Mouse (Mus musculus): ENCODE results near the gene Smarcad1. TPM values are rescaled to one million over a fixed set of nuclear protein-coding genes. Genes with fewer than 3 reads are reported as not detected.

Smarcad1 gene
- polyA plus RNA-seq, 1 experiment from 2014 or later: 109 TPM

- H3K4me2 ChIP-seq (replicated peaks): no peak overlapping the region
- whole genome bisulfite sequencing: 16% methylated on average over 2 of the region's 2 CpGs
- H3K4me1 ChIP-seq: no peaks in the 10 kb centered on the region
- peaks cover 2% of the 10 kb centered on the region; the same call in 1 of the 2 replicates for H3K36me3 ChIP-seq
- no peak overlapping the region for H3K4me3 ChIP-seq
- no peaks in the 10 kb centered on the region for H3K9me3 ChIP-seq
- no peaks in the 10 kb centered on the region for H3K27me3 ChIP-seq (replicated peaks)
- ATAC-seq (ENCODE audit: low FRiP score, low read depth): peak; percentile 37
- H3K9ac ChIP-seq: no peak overlapping the region
- no peak overlapping the region for H3K27ac ChIP-seq
These were observed 83.8 kb downstream of the Smarcad1 start for GRCm38 (mm10) chr6:65126074-65126726.

- Histone ChIP-seq H3K27me3 (replicated peaks) (no peaks in the 10 kb centered on the region), H3K36me3 (no peaks in the 10 kb centered on the region), H3K9me3 (no peaks in the 10 kb centered on the region), H3K4me1 (no peaks in the 10 kb centered on the region), H3K4me3 (no peak overlapping the region), H3K9ac (no peak overlapping the region), H3K4me2 (replicated peaks) (no peak overlapping the region), H3K27ac (no peak overlapping the region)
- ATAC-seq (ENCODE audit: low FRiP score, low read depth): no peak
- WGBS: 56% methylated on average over 6 of the region's 6 CpGs
These were observed 90.0 kb downstream of the Smarcad1 start for GRCm38 (mm10) chr6:65132376-65132775.

- 34% methylated on average over 2 of the region's 2 CpGs for WGBS
- Histone ChIP-seq H3K4me3 (no peak overlapping the region), H3K27me3 (replicated peaks) (no peaks in the 10 kb centered on the region), H3K9me3 (no peaks in the 10 kb centered on the region), H3K9ac (no peak overlapping the region), H3K4me1 (0 out of 2 replicates have a peak, but pooled peaks cover 4% of the 10 kb centered on the region), H3K36me3 (no peaks in the 10 kb centered on the region), H3K4me2 (replicated peaks) (no peak overlapping the region), H3K27ac (no peak overlapping the region)
- ATAC-seq (ENCODE audit: low FRiP score, low read depth): no peak
These were observed 95.4 kb downstream of the Smarcad1 start for GRCm38 (mm10) chr6:65137802-65138201.

- 88% methylated on average over 1 of the region's 1 CpGs for WGBS
These were observed 95.9 kb downstream of the Smarcad1 start for GRCm38 (mm10) chr6:65138243-65138642.

GRCm38 (mm10) chr6:65140082-65140749, 97.8 kb downstream of the Smarcad1 start:
- ATAC-seq (ENCODE audit: low FRiP score, low read depth): peak; percentile 65; the same call in 1 of the 2 replicates
- Histone ChIP-seq H3K9me3 (no peaks in the 10 kb centered on the region), H3K36me3 (no peaks in the 10 kb centered on the region), H3K9ac (no peak overlapping the region), H3K4me1 (peaks cover 11% of the 10 kb centered on the region), H3K27ac (no peak overlapping the region), H3K4me3 (no peak overlapping the region), H3K4me2 (replicated peaks) (no peak overlapping the region), H3K27me3 (replicated peaks) (no peaks in the 10 kb centered on the region)
- 47% methylated on average over 5 of the region's 5 CpGs for WGBS

More at GRCm38 (mm10) chr6:65138243-65138642, 95.9 kb downstream of the Smarcad1 start:
- Histone ChIP-seq H3K27ac (no peak overlapping the region), H3K4me1 (0 out of 2 replicates have a peak, but pooled peaks cover 4% of the 10 kb centered on the region), H3K27me3 (replicated peaks) (no peaks in the 10 kb centered on the region), H3K36me3 (no peaks in the 10 kb centered on the region), H3K9ac (no peak overlapping the region), H3K4me3 (no peak overlapping the region), H3K4me2 (replicated peaks) (no peak overlapping the region), H3K9me3 (no peaks in the 10 kb centered on the region)
- no peak for ATAC-seq (ENCODE audit: low FRiP score, low read depth)

- Histone ChIP-seq H3K27ac (no peak overlapping the region), H3K4me1 (peaks cover 11% of the 10 kb centered on the region), H3K9me3 (no peaks in the 10 kb centered on the region), H3K4me3 (no peak overlapping the region), H3K27me3 (replicated peaks) (no peaks in the 10 kb centered on the region), H3K36me3 (no peaks in the 10 kb centered on the region), H3K9ac (no peak overlapping the region), H3K4me2 (replicated peaks) (no peak overlapping the region)
- peak; percentile 19; the same call in 1 of the 2 replicates for ATAC-seq (ENCODE audit: low FRiP score, low read depth)
- WGBS: 50% methylated on average over 6 of the region's 6 CpGs
These were observed 98.4 kb downstream of the Smarcad1 start for GRCm38 (mm10) chr6:65140750-65141243.

- ATAC-seq (ENCODE audit: low FRiP score, low read depth): no peak
- no peak overlapping the region for H3K27ac ChIP-seq
- no peaks in the 10 kb centered on the region for H3K27me3 ChIP-seq (replicated peaks)
- 89% methylated on average over 1 of the region's 1 CpGs for WGBS
- H3K9me3 ChIP-seq: no peaks in the 10 kb centered on the region
- no peak overlapping the region for H3K4me3 ChIP-seq
- H3K4me1 ChIP-seq: peaks cover 11% of the 10 kb centered on the region
- H3K36me3 ChIP-seq: no peaks in the 10 kb centered on the region
- no peak overlapping the region for H3K9ac ChIP-seq
- no peak overlapping the region for H3K4me2 ChIP-seq (replicated peaks)
These were observed 99.9 kb downstream of the Smarcad1 start for GRCm38 (mm10) chr6:65142316-65142715.

GRCm38 (mm10) chr6:65144621-65145205, 102.3 kb downstream of the Smarcad1 start, which contains the start of gene Hpgds:
Hpgds (minus strand) TSS chr6:65144908.
- 27% methylated on average over 16 of the region's 16 CpGs for WGBS
- Histone ChIP-seq H3K27ac (no peak within 1 kb of the TSS), H3K36me3 (no peaks in the 10 kb centered on the region), H3K4me3 (no peak within 1 kb of the TSS), H3K9me3 (no peaks in the 10 kb centered on the region), H3K9ac (no peak within 1 kb of the TSS), H3K27me3 (replicated peaks) (no peaks in the 10 kb centered on the region), H3K4me2 (replicated peaks) (peak within 1 kb of the TSS; percentile 41), H3K4me1 (peaks cover 11% of the 10 kb centered on the region)
- ATAC-seq (ENCODE audit: low FRiP score, low read depth): peak; percentile 43

GRCm38 (mm10) chr6:65146363-65146762, 104.0 kb downstream of the Smarcad1 start:
- Histone ChIP-seq H3K9me3 (no peaks in the 10 kb centered on the region), H3K27me3 (replicated peaks) (no peaks in the 10 kb centered on the region), H3K36me3 (no peaks in the 10 kb centered on the region), H3K4me1 (peaks cover 7% of the 10 kb centered on the region), H3K4me3 (no peak overlapping the region), H3K9ac (no peak overlapping the region), H3K27ac (no peak overlapping the region), H3K4me2 (replicated peaks) (no peak overlapping the region)
- 92% methylated on average over 4 of the region's 4 CpGs for WGBS
- no peak for ATAC-seq (ENCODE audit: low FRiP score, low read depth)

GRCm38 (mm10) chr6:65150703-65151102, 108.3 kb downstream of the Smarcad1 start:
- WGBS: 3% methylated on average over 22 of the region's 22 CpGs
- Histone ChIP-seq H3K4me1 (no peaks in the 10 kb centered on the region), H3K27me3 (replicated peaks) (no peaks in the 10 kb centered on the region), H3K4me2 (replicated peaks) (peak overlapping the region; percentile 53), H3K27ac (no peak overlapping the region), H3K9ac (0 out of 2 replicates have a peak overlapping the region, but pooled peaks have one; percentile 21), H3K36me3 (no peaks in the 10 kb centered on the region), H3K4me3 (peak overlapping the region; percentile 9; the same call in 1 of the 2 replicates), H3K9me3 (no peaks in the 10 kb centered on the region)
- no peak for ATAC-seq (ENCODE audit: low FRiP score, low read depth)

- WGBS: 83% methylated on average over 3 of the region's 3 CpGs
- no peaks in the 10 kb centered on the region for H3K4me1 ChIP-seq
- no peak overlapping the region for H3K4me3 ChIP-seq
- H3K9ac ChIP-seq: no peak overlapping the region
- no peak overlapping the region for H3K4me2 ChIP-seq (replicated peaks)
- H3K27me3 ChIP-seq (replicated peaks): no peaks in the 10 kb centered on the region
- no peaks in the 10 kb centered on the region for H3K9me3 ChIP-seq
- H3K36me3 ChIP-seq: no peaks in the 10 kb centered on the region
- ATAC-seq (ENCODE audit: low FRiP score, low read depth): no peak
- H3K27ac ChIP-seq: no peak overlapping the region
These were observed 111.2 kb downstream of the Smarcad1 start for GRCm38 (mm10) chr6:65153570-65153969.

- no peaks in the 10 kb centered on the region for H3K9me3 ChIP-seq
- H3K36me3 ChIP-seq: no peaks in the 10 kb centered on the region
- no peak overlapping the region for H3K4me3 ChIP-seq
- WGBS: 93% methylated on average over 4 of the region's 4 CpGs
- no peaks in the 10 kb centered on the region for H3K27me3 ChIP-seq (replicated peaks)
- no peak overlapping the region for H3K4me2 ChIP-seq (replicated peaks)
- ATAC-seq (ENCODE audit: low FRiP score, low read depth): no peak
- H3K4me1 ChIP-seq: no peaks in the 10 kb centered on the region
- no peak overlapping the region for H3K27ac ChIP-seq
- no peak overlapping the region for H3K9ac ChIP-seq
These were observed 114.7 kb downstream of the Smarcad1 start for GRCm38 (mm10) chr6:65157042-65157441.

Data from neural tube, embryonic 12.5 days (tissue).